Comparison of ENCODE assay signal across 22 mouse cellular contexts in genomic region chr13:99554466-99554865, GRCm38 (mm10). TPM values are rescaled to one million over a fixed set of nuclear protein-coding genes. Genes with fewer than 3 reads are reported as not detected.
DNase-seq lines count a peak whose midpoint lies in the region; ATAC-seq lines count a peak whose summit lies in the region.
"Had no signal": no experiment of that assay in that cellular context is flagged by ENCODE, and none has a peak within 500 bp of the region (broad histone marks: within the 10 kb centered on the region; RNA-seq: fewer than 3 reads in every experiment).

No protein-coding gene starts in this region.

- ATAC-seq in CD4-positive, CD25-positive, alpha-beta regulatory T cell, adult 4 months: no peak
- ATAC-seq: activated CD4-positive, CD25-positive, alpha-beta regulatory T cell, adult 4 months; hindbrain, embryonic 16.5 days; inflammation-experienced regulatory T-cells, adult 6 months; intestine, postnatal 0 days had no signal

- peak; percentile 28 for DNase-seq in heart, adult 11 months
- no peak for DNase-seq in heart, postnatal 4 days
- peak; percentile 90 to 94 for DNase-seq in cerebellum, adult 18-20 months
- peak; percentile 96 for DNase-seq in cerebellum, adult 9-11 months
- DNase-seq in cerebellum, postnatal 36 days: peak; percentile 88 to 92
- DNase-seq in layer of hippocampus, postnatal 14 days (ENCODE audit: low spot score in 2 of 2): no peak
- DNase-seq in Muller cell, postnatal 12 days (ENCODE audit: inconsistent ontology term): no peak
- DNase-seq: adrenal gland, adult 2 months; adrenal gland, postnatal 25 days; embryo, embryonic 11 days; gastrocnemius, adult 2 months; gastrocnemius, postnatal 25 days; heart, postnatal 36 days; kidney, adult 8-10 months had no signal

RNA-seq across cellular contexts. Expression of gene Map1b, which starts 38.1 kb away (rescaled TPM):
- total RNA-seq in heart, postnatal 4 days (2021): 10 to 100 TPM; 48.0 to 57.3 TPM
- total RNA-seq in layer of hippocampus, postnatal 14 days (2021): 100 to 1,000 TPM; 795 to 818 TPM
- under 1 TPM; 0.16 to 0.26 TPM for polyA plus RNA-seq in CD4-positive, CD25-positive, alpha-beta regulatory T cell, adult 4 months (2017; shearing (Covaris generic))
- total RNA-seq: common myeloid progenitor, adult 5-6 weeks had no signal
- polyA plus RNA-seq: erythroblast, embryonic 14.5 days; G1E had no signal

Comparison
In these comparisons a context has a peak if more than half of its experiments do, and no peak if none do; other contexts are left out.
1. DNase-seq: peak in heart, adult 11 months (single experiment), cerebellum, adult 18-20 months (2 of 2), cerebellum, adult 9-11 months (single experiment) and cerebellum, postnatal 36 days (2 of 2); none in heart, postnatal 4 days (single experiment), layer of hippocampus, postnatal 14 days (0 of 2) and Muller cell, postnatal 12 days (single experiment).
2. RNA of gene Map1b, which starts 38.1 kb away (total RNA-seq): 795 to 818 TPM in layer of hippocampus, postnatal 14 days; 48.0 to 57.3 TPM in heart, postnatal 4 days; every median in the first group is over 10 times any median in the second.